Mouse (Mus musculus) left cerebral cortex, postnatal 36 days (tissue): ENCODE measurements around the gene Mdk. TPM values are rescaled to one million over a fixed set of nuclear protein-coding genes. Genes with fewer than 3 reads are reported as not detected.

Source experiments
- DNase-seq, 2 experiments: peaks; one replicate each; pipeline ENCODE4 v3.0.0; 2021 to 2022; ENCODE audit warnings: low spot score in 2 of 2, mixed read lengths in 1 of 2
- intact Hi-C: fragments of 180-260 bp; cut with DNase I; formaldehyde crosslinking; loops from one replicate; pipeline ENCODE4 v1.15.1; 2025
- microRNA-seq: library from miRNA; unstranded; fragments of <30 nt; microRNA quantifications from one replicate; pipeline ENCODE4 v1.2.0, GENCODE M21; 2022
- total RNA-seq, 2 experiments: library from RNA; stranded (reverse); gene quantifications; 2 replicates each; pipeline ENCODE4 v1.2.3; 2021

Gene Mdk
- total RNA-seq, 2 experiments from 2014 or later: 15.6 to 23.5 TPM

GRCm38 (mm10) chr2:91884616-91885015 is 47.5 kb downstream of the Mdk start:
- intact Hi-C loops: no loop called here
- no peak for DNase-seq

DNA sequence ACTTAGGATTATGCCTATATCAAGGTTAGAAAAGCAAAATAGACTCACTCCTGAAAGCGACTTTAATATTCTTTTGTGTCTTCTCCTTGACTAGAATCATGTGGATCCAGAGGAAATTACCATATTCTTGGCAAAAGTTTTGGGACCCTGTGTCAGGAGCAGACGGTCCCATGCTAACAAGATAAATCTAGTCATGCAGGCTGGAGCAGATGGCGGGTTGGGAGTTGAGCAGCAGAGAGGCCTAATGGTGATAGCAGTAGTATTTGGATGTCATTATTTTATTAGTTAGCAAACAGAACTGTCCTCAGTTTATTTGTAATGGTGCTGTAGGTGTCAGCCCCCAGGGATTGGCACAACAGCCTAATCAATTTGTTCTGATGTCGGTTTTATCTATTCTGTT is 48.1 kb downstream of the Mdk start:
- DNase-seq: no peak
- intact Hi-C loops: no loop called here

Small RNAs within 50 kb of the gene (microRNA-seq; reads per million reads assigned to microRNA genes)
- gene Mir6999: not detected

Other genes with a start within 250 kb of the Mdk start
- 10 to 100 TPM; 87.6 to 88.1 TPM for gene Atg13, start 221.7 kb downstream of the Mdk start, total RNA-seq
- 1 to 10 TPM; 6.7 to 7.4 TPM for gene Harbi1, start 221.4 kb downstream of the Mdk start, total RNA-seq
- 10 to 100 TPM; 52.6 to 55.5 TPM for gene Ambra1, start 202.2 kb downstream of the Mdk start, total RNA-seq
- 10 to 100 TPM; 44.0 to 51.3 TPM for gene Chrm4, start 5.0 kb downstream of the Mdk start, total RNA-seq
- gene Gm9821, start 13.4 kb upstream of the Mdk start, total RNA-seq: not detected
- gene Dgkz, start 43.6 kb upstream of the Mdk start, total RNA-seq: 100 to 1,000 TPM; 503 to 538 TPM
- gene Creb3l1, start 92.2 kb upstream of the Mdk start, total RNA-seq: 1 to 10 TPM; 2.6 to 2.8 TPM
- gene Phf21a, start 160.8 kb upstream of the Mdk start, total RNA-seq: 100 to 1,000 TPM in 1 of 2 experiments, 10 to 100 TPM in 1; 97.1 to 126 TPM